Mouse (Mus musculus) hindbrain, embryonic 10.5 days (tissue): ENCODE measurements around the gene Rmdn2. TPM values are rescaled to one million over a fixed set of nuclear protein-coding genes. Genes with fewer than 3 reads are reported as not detected.

Source experiments
- DNase-seq: peaks from one replicate; pipeline ENCODE4 v3.0.0-alpha.2; 2017; ENCODE audit warnings: low spot score
- H3K27ac ChIP-seq: fragments of 300-500 bp; sonication (generic); 2 replicates; pipeline ENCODE4 v1.5.1; 2016; ENCODE audit warnings: mild to moderate bottlenecking, moderate library complexity
- H3K27me3 ChIP-seq: fragments of 300-500 bp; sonication (generic); 2 replicates; pipeline ENCODE4 v1.6.1; 2016; ENCODE audit warnings: mild to moderate bottlenecking; ENCODE audit not compliant: poor library complexity, insufficient read depth, severe bottlenecking
- H3K36me3 ChIP-seq: fragments of 300-500 bp; sonication (generic); 2 replicates; pipeline ENCODE4 v1.6.1; 2016; ENCODE audit warnings: mild to moderate bottlenecking, moderate library complexity
- H3K4me1 ChIP-seq: fragments of 300-500 bp; sonication (generic); replicated peaks from 2 replicates; pipeline ENCODE4 v1.6.1; 2016; ENCODE audit warnings: mild to moderate bottlenecking
- H3K4me3 ChIP-seq: fragments of 300-500 bp; sonication (generic); 2 replicates; pipeline ENCODE4 v1.5.1; 2016; ENCODE audit warnings: mild to moderate bottlenecking, moderate library complexity
- H3K9me3 ChIP-seq: fragments of 300-500 bp; sonication (generic); 2 replicates; pipeline ENCODE4 v1.6.1; 2016; ENCODE audit warnings: mild to moderate bottlenecking, moderate library complexity
- WGBS: fragments of 180-500 bp; shearing (Covaris S2); methylation state at CpG from one replicate; pipeline ENCODE4 v1.1.7; 2016; 5-methylcytosine and 5-hydroxymethylcytosine counted together
- polyA plus RNA-seq: library from polyadenylated mRNA; unstranded; fragments of >200 nt; fragmentation: Nextera tagmentation; extraction: Ambion mirVana; gene quantifications from 2 replicates; pipeline ENCODE4 v1.2.1, GENCODE M21; 2016

Rmdn2 gene
- polyA plus RNA-seq, 1 experiment from 2014 or later, result 5.0 TPM

GRCm38 (mm10) chr17:79664106-79664417 lies 52.4 kb downstream of the Rmdn2 start:
- H3K4me1 ChIP-seq, result no peaks in the 10 kb centered on the region
- no peaks in the 10 kb centered on the region for H3K27me3 ChIP-seq
- DNase-seq, result no peak
- no peaks in the 10 kb centered on the region for H3K36me3 ChIP-seq
- no peak overlapping the region for H3K4me3 ChIP-seq
- 96% methylated on average over 2 of the region's 2 CpGs for WGBS
- H3K27ac ChIP-seq, result no peak overlapping the region
- H3K9me3 ChIP-seq, result no peaks in the 10 kb centered on the region

GRCm38 (mm10) chr17:79670837-79671236 lies 59.2 kb downstream of the Rmdn2 start:
- Histone ChIP-seq H3K4me3 (no peak overlapping the region), H3K27ac (no peak overlapping the region), H3K4me1 (no peaks in the 10 kb centered on the region), H3K36me3 (no peaks in the 10 kb centered on the region), H3K9me3 (no peaks in the 10 kb centered on the region), H3K27me3 (no peaks in the 10 kb centered on the region)
- DNase-seq, result no peak
- 72% methylated on average over 2 of the region's 2 CpGs for WGBS

GRCm38 (mm10) chr17:79695106-79695505 lies 83.4 kb downstream of the Rmdn2 start:
- Histone ChIP-seq H3K27ac (no peak overlapping the region), H3K27me3 (no peaks in the 10 kb centered on the region), H3K9me3 (no peaks in the 10 kb centered on the region), H3K4me1 (no peaks in the 10 kb centered on the region), H3K36me3 (no peaks in the 10 kb centered on the region), H3K4me3 (no peak overlapping the region)
- 88% methylated on average over 4 of the region's 4 CpGs for WGBS
- no peak for DNase-seq

GRCm38 (mm10) chr17:79695541-79695940 lies 83.9 kb downstream of the Rmdn2 start:
- no peaks in the 10 kb centered on the region for H3K9me3 ChIP-seq
- no peak for DNase-seq
- WGBS, result 91% methylated on average over 6 of the region's 6 CpGs

GRCm38 (mm10) chr17:79699197-79699596 lies 87.5 kb downstream of the Rmdn2 start:
- no peaks in the 10 kb centered on the region for H3K4me1 ChIP-seq
- H3K27ac ChIP-seq, result no peak overlapping the region
- 34% methylated on average over 1 of the region's 1 CpGs for WGBS
- no peaks in the 10 kb centered on the region for H3K9me3 ChIP-seq
- no peak overlapping the region for H3K4me3 ChIP-seq
- H3K36me3 ChIP-seq, result no peaks in the 10 kb centered on the region
- DNase-seq, result no peak
- H3K27me3 ChIP-seq, result 0 out of 2 replicates have a peak, but pooled peaks cover 4% of the 10 kb centered on the region

More at GRCm38 (mm10) chr17:79695541-79695940, 83.9 kb downstream of the Rmdn2 start:
- Histone ChIP-seq H3K36me3 (no peaks in the 10 kb centered on the region), H3K27ac (no peak overlapping the region), H3K27me3 (no peaks in the 10 kb centered on the region), H3K4me3 (no peak overlapping the region), H3K4me1 (no peaks in the 10 kb centered on the region)

GRCm38 (mm10) chr17:79700871-79701270 lies 89.2 kb downstream of the Rmdn2 start:
- Histone ChIP-seq H3K36me3 (no peaks in the 10 kb centered on the region), H3K9me3 (no peaks in the 10 kb centered on the region), H3K4me1 (no peaks in the 10 kb centered on the region), H3K27me3 (peaks cover 10% of the 10 kb centered on the region), H3K27ac (no peak overlapping the region), H3K4me3 (no peak overlapping the region)
- DNase-seq, result no peak
- WGBS, result 90% methylated on average over 5 of the region's 5 CpGs

- WGBS, result 76% methylated on average over 9 of the region's 9 CpGs
Observed at GRCm38 (mm10) chr17:79705671-79706455, 94.2 kb downstream of the Rmdn2 start.

GRCm38 (mm10) chr17:79708168-79708567 lies 96.5 kb downstream of the Rmdn2 start:
- Histone ChIP-seq H3K36me3 (no peaks in the 10 kb centered on the region), H3K4me3 (0 out of 2 replicates have a peak overlapping the region, but pooled peaks have one; percentile 1), H3K4me1 (peaks cover 27% of the 10 kb centered on the region), H3K9me3 (no peaks in the 10 kb centered on the region), H3K27me3 (peaks cover 57% of the 10 kb centered on the region), H3K27ac (no peak overlapping the region; the same call in 1 of the 2 replicates)
- DNase-seq, result peak; percentile 27
- WGBS, result 3% methylated on average over 7 of the region's 7 CpGs

More at GRCm38 (mm10) chr17:79705671-79706455, 94.2 kb downstream of the Rmdn2 start:
- Histone ChIP-seq H3K27ac (no peak overlapping the region), H3K27me3 (peaks cover 38% of the 10 kb centered on the region), H3K9me3 (no peaks in the 10 kb centered on the region), H3K4me1 (peaks cover 18% of the 10 kb centered on the region), H3K4me3 (no peak overlapping the region), H3K36me3 (no peaks in the 10 kb centered on the region)
- DNase-seq, result no peak

GRCm38 (mm10) chr17:79709718-79710117 lies 98.1 kb downstream of the Rmdn2 start:
- 34% methylated on average over 1 of the region's 1 CpGs for WGBS
- H3K9me3 ChIP-seq, result no peaks in the 10 kb centered on the region
- H3K27ac ChIP-seq, result no peak overlapping the region
- DNase-seq, result no peak
- H3K36me3 ChIP-seq, result no peaks in the 10 kb centered on the region
- H3K4me3 ChIP-seq, result no peak overlapping the region
- peaks cover 43% of the 10 kb centered on the region for H3K4me1 ChIP-seq
- peaks cover 73% of the 10 kb centered on the region for H3K27me3 ChIP-seq

GRCm38 (mm10) chr17:79710246-79710842 lies 98.7 kb downstream of the Rmdn2 start:
- DNase-seq, result peak; percentile 42
- WGBS, result 7% methylated on average over 15 of the region's 15 CpGs
- peaks cover 76% of the 10 kb centered on the region for H3K27me3 ChIP-seq

GRCm38 (mm10) chr17:79711944-79712343 lies 100.3 kb downstream of the Rmdn2 start:
- Histone ChIP-seq H3K27ac (no peak overlapping the region), H3K36me3 (no peaks in the 10 kb centered on the region), H3K4me3 (no peak overlapping the region), H3K4me1 (peaks cover 58% of the 10 kb centered on the region), H3K9me3 (0 out of 2 replicates have a peak, but pooled peaks cover 3% of the 10 kb centered on the region), H3K27me3 (peaks cover 83% of the 10 kb centered on the region)
- 9% methylated on average over 6 of the region's 6 CpGs for WGBS
- DNase-seq, result no peak

More at GRCm38 (mm10) chr17:79710246-79710842, 98.7 kb downstream of the Rmdn2 start:
- H3K4me3 ChIP-seq, result 0 out of 2 replicates have a peak overlapping the region, but pooled peaks have one; percentile 9
- H3K36me3 ChIP-seq, result no peaks in the 10 kb centered on the region
- H3K27ac ChIP-seq, result no peak overlapping the region
- H3K4me1 ChIP-seq, result peaks cover 49% of the 10 kb centered on the region
- no peaks in the 10 kb centered on the region for H3K9me3 ChIP-seq

GRCm38 (mm10) chr17:79712536-79712935 lies 100.9 kb downstream of the Rmdn2 start:
- Histone ChIP-seq H3K4me3 (peak overlapping the region; percentile 60), H3K4me1 (peaks cover 55% of the 10 kb centered on the region), H3K9me3 (0 out of 2 replicates have a peak, but pooled peaks cover 7% of the 10 kb centered on the region), H3K36me3 (no peaks in the 10 kb centered on the region), H3K27me3 (peaks cover 89% of the 10 kb centered on the region), H3K27ac (no peak overlapping the region)
- WGBS, result 2% methylated on average over 9 of the region's 9 CpGs
- peak; percentile 35 for DNase-seq

- no peaks in the 10 kb centered on the region for H3K36me3 ChIP-seq
- H3K4me1 ChIP-seq, result peaks cover 49% of the 10 kb centered on the region
- peaks cover 96% of the 10 kb centered on the region for H3K27me3 ChIP-seq
Observed at GRCm38 (mm10) chr17:79713276-79713642, 101.6 kb downstream of the Rmdn2 start.

More at GRCm38 (mm10) chr17:79713276-79713642, 101.6 kb downstream of the Rmdn2 start:
- H3K27ac ChIP-seq, result peak overlapping the region; percentile 84; the same call in 1 of the 2 replicates
- H3K4me3 ChIP-seq, result peak overlapping the region; percentile 60
- WGBS, result under 1% methylated on average over 24 of the region's 24 CpGs
- peak; percentile 67 for DNase-seq
- 0 out of 2 replicates have a peak, but pooled peaks cover 7% of the 10 kb centered on the region for H3K9me3 ChIP-seq
